Mouse (Mus musculus) midbrain, embryonic 14.5 days (tissue): ENCODE measurements at regions not wholly inside any gene's neighbourhood (a gene's known extent, or its start where the extent isn't known, plus 50 kb on each side); places are given as distances from the start of the nearest gene placed in this dataset.

ENCODE experiments used
- ATAC-seq: fragments of 200-750 bp; cut with Nextera tagmentation; 2 replicates; pipeline ENCODE4 v1.8.0; 2017; ENCODE audit warnings: moderate number of reproducible peaks, moderate library complexity; ENCODE audit not compliant: low FRiP score, low TSS enrichment
- DNase-seq: peaks from one replicate; pipeline ENCODE4 v3.0.0-alpha.2; 2015
- H3K27ac ChIP-seq: fragments of 300-500 bp; sonication (generic); replicated peaks from 2 replicates; pipeline ENCODE4 v1.5.1; 2014; ENCODE audit warnings: mild to moderate bottlenecking, low read depth, low read length, moderate library complexity
- H3K27me3 ChIP-seq: fragments of 300-500 bp; sonication (generic); 2 replicates; pipeline ENCODE4 v1.6.1; 2014; ENCODE audit warnings: low read length, control low read depth, mixed read lengths; ENCODE audit not compliant: control insufficient read depth, insufficient read depth
- H3K36me3 ChIP-seq: fragments of 300-500 bp; sonication (generic); 2 replicates; pipeline ENCODE4 v1.6.1; 2014; ENCODE audit warnings: low read length, control low read depth; ENCODE audit not compliant: control insufficient read depth, insufficient read depth
- H3K4me1 ChIP-seq: fragments of 300-500 bp; sonication (generic); 2 replicates; pipeline ENCODE4 v1.6.1; 2014; ENCODE audit warnings: mild to moderate bottlenecking, antibody characterized with exemption, low read length, control low read depth; ENCODE audit not compliant: control insufficient read depth, insufficient read depth
- H3K4me2 ChIP-seq: fragments of 300-500 bp; sonication (generic); 2 replicates; pipeline ENCODE4 v1.6.1; 2014; ENCODE audit warnings: mild to moderate bottlenecking, low read length, moderate library complexity
- H3K4me3 ChIP-seq: fragments of 300-500 bp; sonication (generic); replicated peaks from 2 replicates; pipeline ENCODE4 v1.5.1; 2014; ENCODE audit warnings: low read depth, low read length
- H3K9ac ChIP-seq: fragments of 300-500 bp; sonication (generic); replicated peaks from 2 replicates; pipeline ENCODE4 v1.6.1; 2014; ENCODE audit warnings: mild to moderate bottlenecking, low read length, moderate library complexity
- H3K9me3 ChIP-seq: fragments of 300-500 bp; sonication (generic); 2 replicates; pipeline ENCODE4 v1.6.1; 2016; ENCODE audit warnings: low read length, control low read depth, mixed read lengths; ENCODE audit not compliant: control insufficient read depth
- WGBS: fragments of 180-500 bp; shearing (Covaris S2); extraction: QIAGEN DNeasy Blood & Tissue Kit; methylation state at CpG from one replicate; pipeline ENCODE4 v1.1.7; 2014; 5-methylcytosine and 5-hydroxymethylcytosine counted together

- no peak for ATAC-seq
- 94% methylated on average over 2 of the region's 2 CpGs for WGBS
Measured at GRCm38 (mm10) chr6:93285796-93286195, 342.5 kb upstream of the Adamts9 start.

GRCm38 (mm10) chr6:93281530-93281929 lies 338.2 kb upstream of the Adamts9 start:
- Histone ChIP-seq H3K27me3 (no peaks in the 10 kb centered on the region), H3K36me3 (no peaks in the 10 kb centered on the region), H3K27ac (no peak overlapping the region), H3K9me3 (no peaks in the 10 kb centered on the region), H3K4me2 (no peak overlapping the region), H3K9ac (no peak overlapping the region), H3K4me3 (no peak overlapping the region), H3K4me1 (no peaks in the 10 kb centered on the region)
- DNase-seq: no peak
- WGBS: 72% methylated on average over 1 of the region's 1 CpGs
- no peak for ATAC-seq

More at GRCm38 (mm10) chr6:93285796-93286195, 342.5 kb upstream of the Adamts9 start:
- no peak overlapping the region for H3K4me2 ChIP-seq
- H3K9ac ChIP-seq: no peak overlapping the region
- no peaks in the 10 kb centered on the region for H3K4me1 ChIP-seq
- H3K27ac ChIP-seq: no peak overlapping the region
- no peaks in the 10 kb centered on the region for H3K36me3 ChIP-seq
- DNase-seq: no peak
- no peak overlapping the region for H3K4me3 ChIP-seq
- H3K9me3 ChIP-seq: no peaks in the 10 kb centered on the region
- H3K27me3 ChIP-seq: no peaks in the 10 kb centered on the region

- ATAC-seq (no peak), DNase-seq (no peak)
- no peak overlapping the region for H3K4me2 ChIP-seq
- no peaks in the 10 kb centered on the region for H3K27me3 ChIP-seq
- 88% methylated on average over 12 of the region's 12 CpGs for WGBS
- no peaks in the 10 kb centered on the region for H3K36me3 ChIP-seq
- H3K4me1 ChIP-seq: no peaks in the 10 kb centered on the region
- H3K9ac ChIP-seq: no peak overlapping the region
- no peaks in the 10 kb centered on the region for H3K9me3 ChIP-seq
- no peak overlapping the region for H3K4me3 ChIP-seq
- H3K27ac ChIP-seq: no peak overlapping the region
Measured at GRCm38 (mm10) chr6:93273917-93274513, 330.7 kb upstream of the Adamts9 start.

- 77% methylated on average over 4 of the region's 4 CpGs for WGBS
- H3K4me1 ChIP-seq: no peaks in the 10 kb centered on the region
Measured at GRCm38 (mm10) chr6:93272206-93272605, 328.9 kb upstream of the Adamts9 start.

GRCm38 (mm10) chr6:93266826-93267225 lies 323.5 kb upstream of the Adamts9 start:
- DNase-seq (no peak), ATAC-seq (no peak)
- no peaks in the 10 kb centered on the region for H3K9me3 ChIP-seq
- no peak overlapping the region for H3K27ac ChIP-seq
- H3K4me2 ChIP-seq: no peak overlapping the region
- H3K4me1 ChIP-seq: no peaks in the 10 kb centered on the region
- WGBS: 83% methylated on average over 5 of the region's 5 CpGs
- H3K27me3 ChIP-seq: no peaks in the 10 kb centered on the region
- no peak overlapping the region for H3K4me3 ChIP-seq
- no peaks in the 10 kb centered on the region for H3K36me3 ChIP-seq
- no peak overlapping the region for H3K9ac ChIP-seq

More at GRCm38 (mm10) chr6:93272206-93272605, 328.9 kb upstream of the Adamts9 start:
- Histone ChIP-seq H3K36me3 (no peaks in the 10 kb centered on the region), H3K4me3 (no peak overlapping the region), H3K27me3 (no peaks in the 10 kb centered on the region), H3K9me3 (no peaks in the 10 kb centered on the region), H3K4me2 (no peak overlapping the region), H3K27ac (no peak overlapping the region), H3K9ac (no peak overlapping the region)
- DNase-seq: no peak
- ATAC-seq: no peak

GRCm38 (mm10) chr6:93265164-93265563 lies 321.9 kb upstream of the Adamts9 start:
- Histone ChIP-seq H3K4me2 (no peak overlapping the region), H3K4me1 (no peaks in the 10 kb centered on the region), H3K36me3 (no peaks in the 10 kb centered on the region), H3K9ac (no peak overlapping the region), H3K4me3 (no peak overlapping the region), H3K27ac (no peak overlapping the region), H3K27me3 (no peaks in the 10 kb centered on the region), H3K9me3 (no peaks in the 10 kb centered on the region)
- DNase-seq (no peak), ATAC-seq (no peak)
- WGBS: 95% methylated on average over 2 of the region's 2 CpGs

- ATAC-seq (no peak), DNase-seq (no peak)
- Histone ChIP-seq H3K27ac (no peak overlapping the region), H3K27me3 (no peaks in the 10 kb centered on the region), H3K4me2 (no peak overlapping the region), H3K9ac (no peak overlapping the region), H3K4me1 (no peaks in the 10 kb centered on the region), H3K4me3 (no peak overlapping the region), H3K36me3 (no peaks in the 10 kb centered on the region), H3K9me3 (no peaks in the 10 kb centered on the region)
- 89% methylated on average over 4 of the region's 4 CpGs for WGBS
Measured at GRCm38 (mm10) chr6:93260827-93261226, 317.5 kb upstream of the Adamts9 start.

- H3K4me1 ChIP-seq: no peaks in the 10 kb centered on the region
- H3K36me3 ChIP-seq: no peaks in the 10 kb centered on the region
- WGBS: 91% methylated on average over 5 of the region's 5 CpGs
- H3K4me3 ChIP-seq: no peak overlapping the region
- H3K27ac ChIP-seq: no peak overlapping the region
- no peak for ATAC-seq
- H3K9ac ChIP-seq: no peak overlapping the region
- no peak for DNase-seq
- no peaks in the 10 kb centered on the region for H3K27me3 ChIP-seq
- no peaks in the 10 kb centered on the region for H3K9me3 ChIP-seq
- no peak overlapping the region for H3K4me2 ChIP-seq
Measured at GRCm38 (mm10) chr6:93257130-93257841, 314.0 kb upstream of the Adamts9 start.

- Histone ChIP-seq H3K4me2 (no peak overlapping the region), H3K9me3 (no peaks in the 10 kb centered on the region), H3K4me1 (no peaks in the 10 kb centered on the region), H3K27me3 (no peaks in the 10 kb centered on the region), H3K9ac (no peak overlapping the region), H3K27ac (no peak overlapping the region), H3K36me3 (no peaks in the 10 kb centered on the region), H3K4me3 (no peak overlapping the region)
- DNase-seq (no peak), ATAC-seq (no peak)
- WGBS: 71% methylated on average over 7 of the region's 7 CpGs
Measured at GRCm38 (mm10) chr6:93253746-93254145, 310.5 kb upstream of the Adamts9 start.
